Mouse (Mus musculus): ENCODE results near the gene Cwc25. TPM values are rescaled to one million over a fixed set of nuclear protein-coding genes. Genes with fewer than 3 reads are reported as not detected.

Gene Cwc25
- total RNA-seq, 2 experiments from 2014 or later = 17.7 to 23.3 TPM

DNA sequence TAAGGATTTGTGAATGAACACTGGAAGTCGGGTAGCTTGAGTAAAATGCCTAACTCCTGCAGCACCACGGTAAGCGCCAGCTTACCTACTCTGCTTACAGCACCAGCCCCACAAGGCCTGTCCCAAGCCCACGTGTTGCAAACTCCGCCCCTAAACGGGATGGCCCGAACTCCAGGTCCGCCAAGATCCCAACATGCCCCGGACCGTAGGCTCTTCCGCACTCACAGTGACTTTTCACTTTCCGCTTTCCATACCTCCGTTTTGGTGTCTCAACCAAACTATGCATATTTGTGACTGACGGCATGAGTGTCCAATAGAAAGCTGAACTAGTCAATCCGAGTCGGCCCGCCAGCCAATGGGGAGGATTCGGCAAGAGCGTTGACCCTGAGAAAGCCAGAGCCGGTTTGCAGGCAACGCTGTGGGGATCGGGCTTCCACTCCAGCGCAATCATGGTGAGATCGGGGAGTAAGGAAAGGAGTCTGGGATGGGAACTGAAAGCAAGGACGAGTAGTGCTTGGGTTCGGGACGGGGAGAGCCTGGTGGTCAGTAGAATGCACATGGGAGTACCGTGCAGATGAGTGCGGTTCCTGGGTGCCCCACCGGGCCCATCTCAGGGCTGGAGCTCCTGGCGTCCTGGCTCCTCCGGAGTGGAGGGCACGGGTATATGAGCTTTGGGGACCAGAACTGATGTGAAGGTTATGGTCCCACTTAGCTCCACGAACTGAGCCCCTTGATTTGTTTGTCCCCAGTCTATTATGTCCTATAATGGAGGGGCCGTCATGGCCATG lies 63.1 kb downstream of the Cwc25 start, which contains the start of gene Psmb3:
Gene Psmb3 (plus strand): TSS at position 361 of the 788 bp plus-strand sequence.
- peak; percentile 87 for ATAC-seq (replicated peaks; ENCODE audit: low FRiP score, low TSS enrichment, poor library complexity, severe bottlenecking)

DNA sequence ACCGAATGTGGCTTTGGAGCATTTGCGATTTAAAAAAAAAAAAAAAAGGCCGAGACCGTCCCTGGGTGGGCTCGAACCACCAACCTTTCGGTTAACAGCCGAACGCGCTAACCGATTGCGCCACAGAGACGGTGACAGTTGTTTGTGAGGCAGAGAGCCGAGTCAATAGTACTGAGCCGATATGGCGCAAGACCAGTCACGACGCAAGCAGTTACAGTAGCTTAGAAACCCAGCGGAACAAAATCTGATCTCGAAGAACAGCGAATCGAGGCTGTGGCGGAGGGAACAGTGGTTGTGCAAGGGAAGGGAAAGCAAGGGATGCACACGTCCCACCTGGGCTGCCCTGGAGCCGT lies 64.0 kb downstream of the Cwc25 start:
- peak; percentile 22 for ATAC-seq (replicated peaks; ENCODE audit: low FRiP score, low TSS enrichment, poor library complexity, severe bottlenecking)

DNA sequence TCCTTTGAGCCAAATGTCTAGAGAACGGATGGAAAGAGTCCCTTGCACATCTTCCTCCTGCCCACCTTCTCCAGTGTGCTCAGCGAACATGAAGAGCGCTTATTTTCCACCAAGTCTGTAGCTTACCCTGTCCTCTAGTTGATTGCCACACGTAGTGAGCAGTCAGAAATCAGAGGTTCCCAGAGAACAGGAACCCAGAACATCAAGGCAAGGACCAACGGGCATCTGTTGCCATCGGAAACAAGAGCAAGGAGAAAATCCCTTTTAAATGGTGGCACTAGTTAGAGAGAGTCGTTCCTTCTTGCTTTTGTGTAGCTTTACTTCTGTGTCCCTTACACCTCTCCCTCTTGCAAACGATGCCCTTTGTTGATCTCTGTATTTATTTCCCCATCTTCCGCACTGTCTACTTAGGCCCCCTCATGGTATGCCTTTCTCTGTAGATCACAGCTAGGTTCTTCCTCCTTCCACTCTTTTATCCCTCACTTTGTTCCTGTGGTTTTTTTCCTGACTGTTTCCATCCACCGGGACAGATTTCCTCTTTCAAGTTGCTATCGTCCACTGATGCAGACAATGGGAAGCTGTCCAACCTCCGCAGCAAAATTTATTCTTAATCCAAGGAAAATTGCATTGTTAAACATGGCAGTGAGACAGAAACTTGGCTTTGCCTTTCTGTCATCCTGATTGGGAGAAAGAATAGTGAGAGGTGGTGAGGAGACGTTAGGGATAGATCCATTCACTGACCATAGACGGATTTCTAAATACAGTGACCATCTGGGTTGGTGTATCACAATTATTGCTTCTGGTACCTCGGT lies 64.6 kb downstream of the Cwc25 start:
- no peak for ATAC-seq (replicated peaks; ENCODE audit: low FRiP score, low TSS enrichment, poor library complexity, severe bottlenecking)

DNA sequence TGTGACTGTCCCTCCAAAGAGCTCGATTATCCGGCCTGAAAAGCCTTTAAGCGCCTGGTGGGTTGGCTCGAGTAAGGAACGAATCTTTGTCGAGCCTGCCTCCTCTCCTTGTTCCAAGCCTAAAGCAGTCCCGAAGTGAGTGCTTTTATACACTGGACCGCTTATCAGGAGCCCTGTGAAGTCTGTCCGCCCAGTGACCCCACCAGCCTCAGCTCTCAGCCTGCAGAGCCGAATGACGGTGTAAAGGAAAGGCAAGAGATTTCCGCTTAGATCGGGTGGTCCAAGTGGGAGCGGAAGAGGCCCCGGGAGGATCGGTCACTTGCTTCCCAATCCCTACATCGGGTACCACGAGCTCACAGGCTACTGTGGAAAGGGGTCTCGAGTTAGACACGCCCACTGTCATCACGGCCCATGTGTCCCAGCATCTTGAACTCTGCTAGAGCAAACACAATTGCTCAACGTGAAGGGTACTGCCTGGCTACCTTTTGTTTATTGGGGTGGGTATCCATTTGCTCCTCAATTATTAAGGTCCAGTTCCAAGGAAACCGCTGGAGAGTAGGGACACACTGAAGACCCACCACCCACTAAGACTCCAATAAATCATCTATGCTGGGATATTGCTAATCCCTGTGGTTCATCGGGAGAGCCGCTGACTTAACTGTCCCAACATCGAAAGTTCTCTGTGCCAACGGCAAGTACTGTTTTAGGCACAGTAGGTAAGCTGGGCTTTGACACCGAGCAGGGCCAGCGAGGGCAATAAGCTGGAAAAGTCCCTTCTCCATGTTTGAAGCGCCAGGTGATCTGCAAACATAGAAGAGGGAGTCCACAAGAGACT lies 65.4 kb downstream of the Cwc25 start:
- ATAC-seq (replicated peaks; ENCODE audit: low FRiP score, low TSS enrichment, poor library complexity, severe bottlenecking) = no peak

DNA sequence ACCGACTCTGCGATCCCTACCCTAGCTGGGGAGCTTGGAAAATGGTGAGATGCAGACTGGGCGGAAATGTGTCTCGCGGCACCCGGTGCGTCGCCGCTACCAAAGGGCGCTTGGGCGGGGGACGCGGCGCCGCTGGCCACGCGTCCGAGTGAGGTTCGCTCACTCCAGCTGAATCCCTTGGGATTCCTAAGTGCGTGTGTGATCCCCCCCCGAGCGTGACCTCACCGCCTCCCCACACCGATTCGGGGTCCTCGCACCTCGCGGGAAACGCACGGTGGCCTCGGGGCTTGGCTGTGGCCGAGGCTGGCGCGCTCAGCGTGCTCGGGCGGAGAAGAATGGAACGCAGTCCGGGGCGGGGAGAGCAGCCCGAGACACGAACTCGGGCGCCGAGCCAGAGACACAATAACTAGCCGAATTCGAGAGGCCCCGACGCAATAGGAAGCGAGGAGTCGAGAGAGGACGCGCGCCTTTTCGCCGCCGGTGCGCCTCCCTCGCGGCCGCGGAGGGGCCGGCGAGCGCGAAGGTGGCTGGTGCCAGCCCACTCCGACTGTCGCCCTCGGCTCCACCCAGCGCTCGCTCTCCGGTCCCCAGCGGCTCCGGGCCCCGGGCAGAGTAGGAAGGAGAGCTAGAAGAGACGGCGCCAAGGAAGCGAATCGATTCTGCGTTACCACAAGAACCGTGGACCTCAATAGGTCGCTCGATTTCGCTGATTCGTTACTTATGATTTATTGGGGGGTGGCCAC lies 66.2 kb downstream of the Cwc25 start, which contains the start of gene Pcgf2:
Gene Pcgf2 (minus strand): TSS at position 495 of the 743 bp plus-strand sequence.
- no peak for ATAC-seq (replicated peaks; ENCODE audit: low FRiP score, low TSS enrichment, poor library complexity, severe bottlenecking)

DNA sequence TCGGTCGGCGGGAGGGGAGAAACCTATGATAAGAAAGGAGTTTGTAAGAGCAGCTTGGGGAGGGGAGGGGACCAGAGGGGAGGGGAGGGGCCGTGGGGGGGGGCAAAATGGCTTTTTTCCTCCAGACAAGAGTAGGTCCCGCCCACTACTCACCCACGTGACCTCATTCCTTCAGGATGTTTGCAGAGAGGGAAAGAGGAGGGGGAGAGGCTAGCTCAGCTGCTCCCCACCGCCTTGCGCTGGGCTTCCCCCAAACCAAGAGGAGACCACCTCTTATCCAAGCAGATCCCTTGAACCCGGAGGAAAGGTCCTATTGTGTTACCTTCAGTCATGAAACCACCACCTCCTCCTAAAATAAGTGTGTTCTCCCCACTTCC lies 66.7 kb downstream of the Cwc25 start:
- ATAC-seq (replicated peaks; ENCODE audit: low FRiP score, low TSS enrichment, poor library complexity, severe bottlenecking) = no peak

DNA sequence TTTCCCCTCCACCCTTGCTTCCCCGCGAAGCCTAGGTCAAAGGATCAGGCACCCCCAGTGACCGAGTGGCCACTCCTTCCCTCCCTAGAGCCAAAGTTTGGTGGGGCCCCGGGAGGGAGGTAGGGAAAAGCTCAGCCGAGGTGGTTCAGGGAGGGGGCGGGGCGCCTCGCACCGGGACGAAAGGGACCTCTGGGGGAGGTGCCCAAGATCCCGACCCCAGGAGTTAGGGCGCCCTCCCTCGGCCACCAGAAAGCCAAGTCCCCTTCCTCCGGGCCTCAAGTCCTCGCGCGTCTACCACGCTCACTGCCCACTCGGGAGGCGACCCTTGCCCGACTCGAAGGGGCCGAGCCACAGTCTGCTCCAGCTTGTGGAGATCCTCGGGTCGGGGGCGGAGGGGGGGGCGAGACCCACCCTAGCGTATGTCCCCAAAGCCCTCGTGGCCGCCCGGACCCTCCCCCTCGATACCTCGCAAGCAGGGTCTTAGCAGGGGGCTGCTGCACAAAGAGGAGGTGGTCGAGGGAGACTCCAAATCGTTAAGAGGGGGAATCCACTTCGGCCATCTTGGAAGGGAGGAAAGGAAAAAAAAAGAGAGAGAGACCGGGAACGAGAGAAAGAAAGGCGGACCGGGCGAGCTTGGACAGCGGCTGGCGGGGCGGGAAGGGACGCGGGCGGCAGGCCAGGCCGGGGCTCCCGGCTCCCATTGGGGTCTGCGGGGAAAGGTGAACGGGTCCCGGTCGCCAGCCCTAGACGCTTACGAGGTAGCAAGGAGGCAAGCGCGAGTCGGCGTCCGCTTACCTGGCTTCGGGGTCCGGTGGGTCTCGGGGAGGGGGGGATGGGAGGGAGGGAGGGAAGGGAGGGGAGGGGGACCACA lies 67.4 kb downstream of the Cwc25 start:
- ATAC-seq (replicated peaks; ENCODE audit: low FRiP score, low TSS enrichment, poor library complexity, severe bottlenecking) = no peak

DNA sequence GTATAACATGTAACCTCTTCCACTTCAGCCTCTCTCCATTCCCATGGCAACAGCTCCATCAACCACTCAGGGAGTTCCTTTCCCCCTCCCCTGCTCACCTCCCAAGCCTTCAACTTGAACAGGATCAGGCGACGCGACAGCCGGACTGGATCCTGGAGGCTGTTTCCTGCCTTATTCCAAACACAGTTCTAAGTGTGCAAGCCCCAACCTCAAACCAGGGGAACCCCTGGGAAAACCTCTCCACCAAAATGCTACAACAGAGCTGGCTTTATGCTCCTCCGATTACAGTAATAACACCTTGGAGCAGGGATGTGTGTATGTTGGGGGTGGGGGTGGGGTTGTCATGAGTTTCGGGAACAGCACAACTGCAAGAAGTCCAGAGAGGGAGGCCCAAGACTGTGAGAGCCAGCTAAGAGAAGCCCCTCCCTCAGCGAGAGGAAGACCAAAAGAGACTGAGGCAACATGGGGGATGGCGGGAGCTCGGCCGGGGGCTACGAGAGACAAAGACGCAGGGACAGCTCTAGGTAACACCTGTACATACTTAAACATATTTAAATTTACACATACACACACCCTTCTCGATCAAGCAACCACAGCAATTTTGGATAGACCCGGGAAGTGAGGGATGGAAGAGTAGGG lies 68.3 kb downstream of the Cwc25 start:
- no peak for ATAC-seq (replicated peaks; ENCODE audit: low FRiP score, low TSS enrichment, poor library complexity, severe bottlenecking)

DNA sequence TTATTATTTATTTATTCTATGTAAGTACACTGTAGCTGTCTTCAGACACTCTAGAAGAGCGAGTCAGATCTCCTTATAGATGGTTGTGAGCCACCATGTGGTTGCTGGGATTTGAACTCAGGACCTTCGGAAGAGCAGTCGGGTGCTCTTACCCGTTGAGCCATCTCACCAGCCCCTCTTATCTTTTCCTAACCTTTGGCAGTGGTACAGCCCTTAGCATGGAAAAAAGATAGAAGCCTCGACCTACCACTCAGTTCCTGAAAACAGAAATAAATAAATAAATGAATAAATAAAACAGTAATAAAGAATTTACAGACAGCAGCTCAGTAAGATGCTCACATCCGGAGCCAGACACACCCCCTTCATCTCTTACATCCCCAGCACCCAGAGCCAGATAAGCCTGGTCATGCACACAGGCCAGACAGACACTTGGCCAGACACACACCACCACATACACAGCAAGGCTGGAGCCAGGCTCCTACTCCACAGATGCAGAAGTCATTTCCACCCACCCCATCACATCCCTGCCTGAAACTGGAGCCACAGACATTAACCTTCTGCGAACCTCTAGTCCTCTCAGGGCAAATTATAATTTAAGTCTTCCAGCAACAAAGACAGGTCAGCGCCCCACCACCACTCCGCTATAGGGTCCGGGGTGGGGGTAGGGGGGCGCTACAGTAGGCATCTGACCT lies 69.0 kb downstream of the Cwc25 start:
- no peak for ATAC-seq (replicated peaks; ENCODE audit: low FRiP score, low TSS enrichment, poor library complexity, severe bottlenecking)

DNA sequence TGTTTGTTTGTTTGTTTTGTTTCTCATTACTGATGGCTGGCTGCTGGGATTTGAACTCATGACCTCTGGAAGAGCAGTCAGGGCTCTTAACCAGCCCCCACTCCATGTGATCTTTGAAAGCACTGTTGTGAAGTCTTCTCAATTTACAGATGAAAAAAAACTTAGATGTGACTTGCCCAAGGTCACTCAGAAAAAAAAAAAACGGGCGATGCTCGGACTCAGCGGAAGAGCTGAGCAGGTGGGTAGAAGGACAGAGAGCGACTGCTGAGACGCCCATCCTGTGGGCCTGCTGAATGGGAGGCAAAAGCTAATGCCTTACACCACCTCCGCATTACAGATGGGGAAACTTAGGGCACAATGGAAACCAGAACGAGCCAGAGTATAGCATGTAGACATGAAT lies 69.7 kb downstream of the Cwc25 start:
- no peak for ATAC-seq (replicated peaks; ENCODE audit: low FRiP score, low TSS enrichment, poor library complexity, severe bottlenecking)

DNA sequence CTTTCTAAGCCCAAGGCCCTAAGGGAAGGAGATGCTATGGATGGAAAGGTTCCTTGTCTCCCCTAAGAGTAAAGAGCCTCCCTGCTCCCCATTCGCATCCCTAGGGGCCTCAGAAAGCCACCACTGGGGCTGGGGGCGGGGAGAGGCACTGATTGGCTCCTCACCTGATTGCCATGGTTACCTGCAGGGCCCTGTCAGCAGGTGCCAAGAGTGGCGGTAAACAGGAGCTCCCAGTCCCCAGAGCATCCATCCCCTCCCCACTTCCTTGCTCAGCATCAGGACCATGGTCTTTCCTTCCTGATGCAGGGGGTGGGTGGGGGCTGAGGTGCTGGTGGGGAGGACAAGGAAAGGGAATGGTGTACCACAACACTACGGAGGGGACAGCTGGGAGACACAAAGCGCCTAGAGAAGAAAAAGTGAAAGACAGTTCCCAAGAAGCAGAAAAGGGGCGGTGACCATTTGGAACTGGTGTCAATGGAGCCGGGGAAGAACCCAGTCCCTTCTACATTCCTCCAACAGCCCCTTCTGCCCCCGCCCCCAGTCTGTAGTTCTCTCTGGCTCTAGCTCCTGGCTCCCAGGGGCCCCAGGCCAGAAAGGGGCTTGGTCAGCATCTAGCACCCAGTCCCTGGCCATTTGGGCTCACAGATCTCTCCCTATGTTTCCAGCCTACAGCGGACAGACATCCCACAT lies 70.5 kb downstream of the Cwc25 start:
- no peak for ATAC-seq (replicated peaks; ENCODE audit: low FRiP score, low TSS enrichment, poor library complexity, severe bottlenecking)

Other genes starting within 250 kb of the Cwc25 start
- gene Srcin1, start 190.4 kb downstream of the Cwc25 start, total RNA-seq (2014; fragmentation: Nextera tagmentation) = not detected in 2 replicates
- not detected in 2 replicates for gene Srcin1, start 190.4 kb downstream of the Cwc25 start, total RNA-seq (2017)
- 2.6 and 2.9 TPM in 2 replicates for gene Epop, start 136.9 kb downstream of the Cwc25 start, total RNA-seq (2014; fragmentation: Nextera tagmentation)
- 0.61 and 2.6 TPM in 2 replicates for gene Epop, start 136.9 kb downstream of the Cwc25 start, total RNA-seq (2017)
- 5.4 and 6.1 TPM in 2 replicates for gene Mllt6, start 103.1 kb downstream of the Cwc25 start, total RNA-seq (2014; fragmentation: Nextera tagmentation)
- gene Mllt6, start 103.1 kb downstream of the Cwc25 start, total RNA-seq (2017) = 4.8 and 5.4 TPM in 2 replicates
- 10.1 TPM in 1 of 2 replicates, not detected in the other for gene Cisd3, start 80.7 kb downstream of the Cwc25 start, total RNA-seq (2014; fragmentation: Nextera tagmentation)
- 15.9 TPM in 1 of 2 replicates, not detected in the other for gene Cisd3, start 80.7 kb downstream of the Cwc25 start, total RNA-seq (2017)
- 6.8 and 19.0 TPM in 2 replicates for gene Pcgf2, start 66.1 kb downstream of the Cwc25 start, total RNA-seq (2014; fragmentation: Nextera tagmentation)
- 0.23 and 0.28 TPM in 2 replicates for gene Pcgf2, start 66.1 kb downstream of the Cwc25 start, total RNA-seq (2017)
- gene Psmb3, start 63.2 kb downstream of the Cwc25 start, total RNA-seq (2014; fragmentation: Nextera tagmentation) = 226 and 360 TPM in 2 replicates
- gene Psmb3, start 63.2 kb downstream of the Cwc25 start, total RNA-seq (2017) = 171 and 175 TPM in 2 replicates
- 26.4 and 28.6 TPM in 2 replicates for gene Pip4k2b, start 21.9 kb downstream of the Cwc25 start, total RNA-seq (2014; fragmentation: Nextera tagmentation)
- gene Pip4k2b, start 21.9 kb downstream of the Cwc25 start, total RNA-seq (2017) = 24.3 and 26.6 TPM in 2 replicates
- gene 1700001P01Rik, start 9.4 kb upstream of the Cwc25 start, total RNA-seq (2014; fragmentation: Nextera tagmentation) = 0.89 TPM in 1 of 2 replicates, not detected in the other
- gene 1700001P01Rik, start 9.4 kb upstream of the Cwc25 start, total RNA-seq (2017) = 2.4 TPM in 1 of 2 replicates, not detected in the other
- gene Rpl23, start 15.9 kb upstream of the Cwc25 start, total RNA-seq (2014; fragmentation: Nextera tagmentation) = 2,091 and 2,156 TPM in 2 replicates
- 1,518 and 2,802 TPM in 2 replicates for gene Rpl23, start 15.9 kb upstream of the Cwc25 start, total RNA-seq (2017)
- 15.7 and 20.4 TPM in 2 replicates for gene Lasp1, start 32.4 kb upstream of the Cwc25 start, total RNA-seq (2014; fragmentation: Nextera tagmentation)
- 56.3 and 63.5 TPM in 2 replicates for gene Lasp1, start 32.4 kb upstream of the Cwc25 start, total RNA-seq (2017)
- gene B230217C12Rik, start 74.2 kb upstream of the Cwc25 start, total RNA-seq (2014; fragmentation: Nextera tagmentation) = 0.45 and 1.7 TPM in 2 replicates
- 0.91 TPM in 1 of 2 replicates, not detected in the other for gene B230217C12Rik, start 74.2 kb upstream of the Cwc25 start, total RNA-seq (2017)
- 0.54 and 3.2 TPM in 2 replicates for gene Fbxo47, start 117.6 kb upstream of the Cwc25 start, total RNA-seq (2014; fragmentation: Nextera tagmentation)
- gene Fbxo47, start 117.6 kb upstream of the Cwc25 start, total RNA-seq (2017) = 0.53 and 0.56 TPM in 2 replicates
- 10.2 and 11.8 TPM in 2 replicates for gene Plxdc1, start 219.9 kb upstream of the Cwc25 start, total RNA-seq (2014; fragmentation: Nextera tagmentation)
- gene Plxdc1, start 219.9 kb upstream of the Cwc25 start, total RNA-seq (2017) = 3.4 and 4.1 TPM in 2 replicates
- gene Arl5c, start 229.6 kb upstream of the Cwc25 start, total RNA-seq (2014; fragmentation: Nextera tagmentation) = 2.4 and 9.8 TPM in 2 replicates
- 0.50 and 2.7 TPM in 2 replicates for gene Arl5c, start 229.6 kb upstream of the Cwc25 start, total RNA-seq (2017)

Data from megakaryocyte-erythroid progenitor cell, adult 5-6 weeks (primary cell).